In genomic region chr14:55518897-55519296, GRCm38 (mm10) we compare ENCODE assay signal across 12 mouse cellular contexts. TPM values are rescaled to one million over a fixed set of nuclear protein-coding genes. Genes with fewer than 3 reads are reported as not detected.
DNase-seq lines count a peak whose midpoint lies in the region; ATAC-seq and TF ChIP-seq lines count a peak whose summit lies in the region.
"Had no signal": no experiment of that assay in that cellular context is flagged by ENCODE, and none has a peak within 500 bp of the region (broad histone marks: within the 10 kb centered on the region; RNA-seq: fewer than 3 reads in every experiment).

No protein-coding gene starts in this region.

- H3K9me3 ChIP-seq in hindbrain, postnatal 0 days (ENCODE audit: low read length), result no peaks in the 10 kb centered on the region
- no peaks in the 10 kb centered on the region for H3K9me3 ChIP-seq in midbrain, embryonic 15.5 days
- no peaks in the 10 kb centered on the region for H3K9me3 ChIP-seq in heart, embryonic 11.5 days (replicated peaks; ENCODE audit: control insufficient read depth, low read length)
- H3K9me3 ChIP-seq: liver, embryonic 13.5 days had no signal

- peaks cover 12% of the 10 kb centered on the region; the same call in 1 of the 2 replicates for H3K4me1 ChIP-seq in hindbrain, postnatal 0 days (ENCODE audit: insufficient read depth, low read length)
- H3K4me1 ChIP-seq in midbrain, embryonic 15.5 days, result peaks cover 14% of the 10 kb centered on the region
- H3K4me1 ChIP-seq in heart, embryonic 11.5 days (ENCODE audit: control insufficient read depth, insufficient read depth, low read length), result no peaks in the 10 kb centered on the region; the same call in none of the 2 replicates

- no peaks in the 10 kb centered on the region for H3K36me3 ChIP-seq in hindbrain, postnatal 0 days (ENCODE audit: insufficient read depth, low read length)
- no peaks in the 10 kb centered on the region for H3K36me3 ChIP-seq in midbrain, embryonic 15.5 days (replicated peaks)
- H3K36me3 ChIP-seq in heart, embryonic 11.5 days (ENCODE audit: control insufficient read depth, insufficient read depth, low read length), result no peaks in the 10 kb centered on the region
- H3K36me3 ChIP-seq: liver, embryonic 13.5 days had no signal

- H3K4me2 ChIP-seq in hindbrain, postnatal 0 days (ENCODE audit: low read depth, low read length), result no peak overlapping the region
- H3K4me2 ChIP-seq in midbrain, embryonic 15.5 days, result no peak overlapping the region
- no peak overlapping the region for H3K4me2 ChIP-seq in heart, embryonic 11.5 days
- H3K4me2 ChIP-seq: liver, embryonic 13.5 days had no signal

- ATAC-seq in hindbrain, postnatal 0 days, result peak; percentile 66
- ATAC-seq in midbrain, embryonic 15.5 days (replicated peaks), result peak; percentile 67
- no peak for ATAC-seq in heart, embryonic 11.5 days (replicated peaks; ENCODE audit: insufficient number of reproducible peaks, low FRiP score, low TSS enrichment)
- ATAC-seq: activated CD4-positive, CD25-positive, alpha-beta regulatory T cell, adult 4 months had no signal

- H3K9ac ChIP-seq in hindbrain, postnatal 0 days (replicated peaks; ENCODE audit: low read length), result no peak overlapping the region
- H3K9ac ChIP-seq in midbrain, embryonic 15.5 days, result no peak overlapping the region
- H3K9ac ChIP-seq in heart, embryonic 11.5 days (ENCODE audit: low read depth, low read length), result no peak overlapping the region
- H3K9ac ChIP-seq: liver, embryonic 13.5 days had no signal

- peak; percentile 88 for DNase-seq in right cerebral cortex, adult 18-20 months
- no peak for DNase-seq in right cerebral cortex, postnatal 4 days
- peak; percentile 81 for DNase-seq in hindbrain, postnatal 0 days (ENCODE audit: low spot score)
- DNase-seq in testis, postnatal 10 days (ENCODE audit: low spot score), result no peak
- no peak for DNase-seq in adrenal gland, postnatal 25 days
- no peak for DNase-seq in kidney, postnatal 4 days
- DNase-seq: liver, embryonic 13.5 days; thymus, postnatal 36 days had no signal

- 28% methylated on average over 2 of the region's 2 CpGs for WGBS in hindbrain, postnatal 0 days
- 8% methylated on average over 2 of the region's 2 CpGs for WGBS in midbrain, embryonic 15.5 days
- WGBS in heart, embryonic 11.5 days (ENCODE audit: insufficient replicate concordance), result 59% methylated on average over 2 of the region's 2 CpGs

- H3K27ac ChIP-seq in hindbrain, postnatal 0 days, result peak overlapping the region; percentile 58
- no peak overlapping the region for H3K27ac ChIP-seq in midbrain, embryonic 15.5 days
- no peak overlapping the region for H3K27ac ChIP-seq in heart, embryonic 11.5 days (ENCODE audit: low read depth, low read length)
- H3K27ac ChIP-seq: liver, embryonic 13.5 days had no signal

- no peaks in the 10 kb centered on the region for H3K27me3 ChIP-seq in hindbrain, postnatal 0 days (ENCODE audit: insufficient read depth, low read length)
- no peaks in the 10 kb centered on the region for H3K27me3 ChIP-seq in midbrain, embryonic 15.5 days (replicated peaks)
- H3K27me3 ChIP-seq in heart, embryonic 11.5 days (ENCODE audit: control insufficient read depth, insufficient read depth, low read length), result peaks cover 78% of the 10 kb centered on the region

- TF ChIP-seq CTCF in hindbrain, postnatal 0 days (IDR thresholded peaks at IDR 0.05; ENCODE audit: low read depth), result no peak

- H3K4me3 ChIP-seq in hindbrain, postnatal 0 days (ENCODE audit: low read length), result no peak overlapping the region
- H3K4me3 ChIP-seq in midbrain, embryonic 15.5 days, result no peak overlapping the region
- H3K4me3 ChIP-seq in heart, embryonic 11.5 days (ENCODE audit: low read depth, low read length), result no peak overlapping the region
- H3K4me3 ChIP-seq: liver, embryonic 13.5 days had no signal

RNA-seq across cellular contexts. Expression of gene Nrl, which starts 5.9 kb away (rescaled TPM):
- 4.4 and 7.1 TPM in 2 replicates for total RNA-seq in hindbrain, postnatal 0 days (2014; rRNA removed)
- polyA plus RNA-seq in hindbrain, postnatal 0 days (2015; fragmentation: Nextera tagmentation; extraction: Ambion mirVana), result 0.23 and 0.33 TPM in 2 replicates
- 0.15 and 0.17 TPM in 2 replicates for polyA plus RNA-seq in midbrain, embryonic 15.5 days (2015; fragmentation: Nextera tagmentation; extraction: Ambion mirVana)
- not detected in 2 replicates for total RNA-seq in adrenal gland, postnatal 25 days (2021)
- not detected in 2 replicates for polyA plus RNA-seq in heart, embryonic 11.5 days (2014; fragmentation: Nextera tagmentation; extraction: Ambion mirVana)
- polyA plus RNA-seq: intestine, embryonic 14.5 days; liver, embryonic 13.5 days had no signal

RNA-seq across cellular contexts. Expression of gene Cpne6, which starts 8.7 kb away (rescaled TPM):
- total RNA-seq in hindbrain, postnatal 0 days (2014; rRNA removed), result 8.3 and 19.7 TPM in 2 replicates
- polyA plus RNA-seq in hindbrain, postnatal 0 days (2015; fragmentation: Nextera tagmentation; extraction: Ambion mirVana), result 25.3 and 28.0 TPM in 2 replicates
- polyA plus RNA-seq in midbrain, embryonic 15.5 days (2015; fragmentation: Nextera tagmentation; extraction: Ambion mirVana), result 1.9 and 2.1 TPM in 2 replicates
- total RNA-seq in adrenal gland, postnatal 25 days (2021), result 0.12 TPM in 1 of 2 replicates, not detected in the other
- polyA plus RNA-seq in heart, embryonic 11.5 days (2014; fragmentation: Nextera tagmentation; extraction: Ambion mirVana), result 0.32 and 0.43 TPM in 2 replicates
- polyA plus RNA-seq: activated CD4-positive, CD25-positive, alpha-beta regulatory T cell, adult 4 months had no signal

RNA-seq across cellular contexts. Expression of gene Pck2, which starts 21.2 kb away (rescaled TPM):
- total RNA-seq in hindbrain, postnatal 0 days (2014; rRNA removed), result 30.5 and 32.0 TPM in 2 replicates
- polyA plus RNA-seq in hindbrain, postnatal 0 days (2015; fragmentation: Nextera tagmentation; extraction: Ambion mirVana), result 19.9 and 22.5 TPM in 2 replicates
- 25.4 and 28.0 TPM in 2 replicates for polyA plus RNA-seq in midbrain, embryonic 15.5 days (2015; fragmentation: Nextera tagmentation; extraction: Ambion mirVana)
- total RNA-seq in adrenal gland, postnatal 25 days (2021), result 33.9 and 46.2 TPM in 2 replicates
- 28.0 and 33.0 TPM in 2 replicates for polyA plus RNA-seq in heart, embryonic 11.5 days (2014; fragmentation: Nextera tagmentation; extraction: Ambion mirVana)

RNA-seq across cellular contexts. Expression of gene Carmil3, which starts 28.4 kb away (rescaled TPM):
- total RNA-seq in hindbrain, postnatal 0 days (2014; rRNA removed), result 90.5 and 120 TPM in 2 replicates
- polyA plus RNA-seq in hindbrain, postnatal 0 days (2015; fragmentation: Nextera tagmentation; extraction: Ambion mirVana), result 23.8 and 25.2 TPM in 2 replicates
- 32.4 and 36.1 TPM in 2 replicates for polyA plus RNA-seq in midbrain, embryonic 15.5 days (2015; fragmentation: Nextera tagmentation; extraction: Ambion mirVana)
- 7.3 and 9.6 TPM in 2 replicates for total RNA-seq in adrenal gland, postnatal 25 days (2021)
- 2.2 TPM in 2 replicates for polyA plus RNA-seq in heart, embryonic 11.5 days (2014; fragmentation: Nextera tagmentation; extraction: Ambion mirVana)
- polyA plus RNA-seq: activated CD4-positive, CD25-positive, alpha-beta regulatory T cell, adult 4 months had no signal

RNA-seq across cellular contexts. Expression of gene Dhrs4, which starts 40.3 kb away (rescaled TPM):
- total RNA-seq in hindbrain, postnatal 0 days (2014; rRNA removed), result 15.8 and 18.4 TPM in 2 replicates
- 28.1 and 29.6 TPM in 2 replicates for polyA plus RNA-seq in hindbrain, postnatal 0 days (2015; fragmentation: Nextera tagmentation; extraction: Ambion mirVana)
- 20.8 and 21.6 TPM in 2 replicates for polyA plus RNA-seq in midbrain, embryonic 15.5 days (2015; fragmentation: Nextera tagmentation; extraction: Ambion mirVana)
- 83.7 and 89.8 TPM in 2 replicates for total RNA-seq in adrenal gland, postnatal 25 days (2021)
- polyA plus RNA-seq in heart, embryonic 11.5 days (2014; fragmentation: Nextera tagmentation; extraction: Ambion mirVana), result 22.0 and 44.5 TPM in 2 replicates

Comparison
In these comparisons a context has a peak if more than half of its experiments do, and no peak if none do; other contexts are left out.
1. DNase-seq: peak in right cerebral cortex, adult 18-20 months (single experiment) and hindbrain, postnatal 0 days (single experiment); none in right cerebral cortex, postnatal 4 days (single experiment), testis, postnatal 10 days (single experiment), adrenal gland, postnatal 25 days (single experiment) and kidney, postnatal 4 days (0 of 2).